Mouse (Mus musculus) ovary, adult 18-20 months (tissue): Measurements from ENCODE around the gene Prkag2.

Experiments used
- DNase-seq: peaks from one replicate; pipeline ENCODE4 v3.0.0; 2022; ENCODE audit warnings: low spot score, mixed read lengths

Prkag2 gene

DNA sequence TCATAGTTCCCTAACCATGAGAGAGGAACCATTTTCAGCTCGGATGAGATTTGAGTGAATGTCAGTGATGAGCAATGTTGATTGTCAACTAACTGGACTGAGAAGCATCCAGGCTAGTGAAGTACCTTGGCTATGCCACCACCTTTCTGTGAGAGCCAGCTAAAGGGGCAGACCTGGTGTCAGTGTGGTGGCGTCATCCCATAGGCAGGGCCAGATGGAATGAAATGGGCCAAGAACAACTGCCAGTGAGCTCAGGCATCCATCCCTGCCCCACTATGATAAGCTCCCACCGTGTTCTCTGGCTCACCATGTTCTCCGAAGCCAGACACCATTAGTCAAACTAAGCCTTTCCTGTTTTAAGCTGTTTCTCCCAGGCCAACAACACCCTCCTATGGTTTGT, 183.9 kb downstream of the Prkag2 start:
- no peak for DNase-seq

- no peak for DNase-seq
Measured at GRCm38 (mm10) chr5:24915119-24915518, 185.3 kb downstream of the Prkag2 start.

DNA sequence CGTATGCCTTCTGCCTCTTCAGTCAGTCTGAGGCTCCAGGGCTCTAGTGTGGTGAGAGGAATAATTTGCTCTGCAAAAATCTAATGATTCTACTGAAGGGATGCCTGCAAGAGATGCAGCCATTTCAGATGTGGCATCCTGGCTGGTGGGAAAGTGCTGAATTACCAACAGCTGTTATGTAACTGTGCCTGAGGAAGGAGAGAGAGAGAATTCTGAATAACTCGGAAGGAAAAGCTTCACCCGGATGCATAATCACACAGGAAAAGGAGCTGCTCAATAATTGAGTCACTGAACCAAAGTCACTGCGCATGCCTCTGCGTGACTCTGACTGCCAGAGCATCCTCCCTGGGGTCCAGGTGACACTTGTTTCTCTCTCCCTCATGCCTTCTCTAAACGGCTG, 186.8 kb downstream of the Prkag2 start:
- DNase-seq = no peak

GRCm38 (mm10) chr5:24908820-24909716, 191.4 kb downstream of the Prkag2 start:
- DNase-seq = peak; percentile 76

DNA sequence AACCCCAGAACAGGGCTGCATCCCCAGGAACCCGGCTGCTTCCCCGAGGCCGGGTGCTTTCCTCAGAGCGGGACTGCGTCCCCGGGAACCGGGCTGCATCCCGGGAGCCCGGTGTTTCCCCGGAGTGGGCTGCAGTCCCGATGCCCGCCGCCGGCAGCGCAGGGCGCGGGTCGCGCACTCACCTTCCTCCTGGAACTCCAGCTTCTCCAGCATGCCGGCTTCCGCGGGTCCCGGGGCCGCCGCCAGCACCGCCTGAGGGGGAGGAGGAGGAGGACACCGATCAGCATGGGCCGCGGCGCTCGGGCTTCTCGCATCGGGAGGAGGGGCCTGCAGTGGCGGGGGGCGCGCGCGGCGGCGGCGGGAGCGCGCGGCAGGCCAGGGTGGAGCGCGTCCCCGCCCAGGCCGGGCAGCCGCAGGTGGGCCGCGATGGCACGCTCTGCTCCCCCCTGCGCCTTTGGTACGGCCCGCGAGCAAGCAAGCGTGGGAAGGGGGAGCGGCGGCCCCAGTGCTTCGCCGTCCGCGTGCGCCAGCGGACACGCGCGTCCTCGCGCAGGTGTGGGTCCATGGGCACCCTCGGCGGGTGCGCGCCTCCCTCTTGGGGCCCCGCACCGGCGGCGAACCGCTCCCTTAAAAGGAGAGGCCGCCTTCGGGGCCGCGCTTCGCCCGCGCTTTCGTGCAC, 192.2 kb downstream of the Prkag2 start:
- peak; percentile 83 for DNase-seq

DNA sequence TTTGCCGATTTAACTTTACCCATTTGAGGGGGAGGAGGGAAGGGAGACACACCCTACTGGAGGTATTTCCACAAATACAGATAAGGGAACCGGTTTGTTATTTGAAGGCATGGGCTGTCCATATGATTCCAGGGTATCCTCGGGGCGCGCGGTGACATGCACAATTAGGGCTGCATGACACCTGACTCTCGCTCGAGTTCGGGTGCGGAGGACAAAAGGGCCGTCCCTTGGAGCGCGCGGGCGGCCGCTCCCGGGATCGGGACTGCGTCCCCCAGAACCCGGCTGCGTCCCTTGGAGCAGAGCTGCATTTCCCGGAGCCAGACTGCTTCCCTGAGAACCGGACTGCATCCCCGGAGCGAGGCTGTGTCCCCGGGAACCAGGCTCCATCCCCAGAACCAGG, 192.7 kb downstream of the Prkag2 start:
- DNase-seq = no peak

DNA sequence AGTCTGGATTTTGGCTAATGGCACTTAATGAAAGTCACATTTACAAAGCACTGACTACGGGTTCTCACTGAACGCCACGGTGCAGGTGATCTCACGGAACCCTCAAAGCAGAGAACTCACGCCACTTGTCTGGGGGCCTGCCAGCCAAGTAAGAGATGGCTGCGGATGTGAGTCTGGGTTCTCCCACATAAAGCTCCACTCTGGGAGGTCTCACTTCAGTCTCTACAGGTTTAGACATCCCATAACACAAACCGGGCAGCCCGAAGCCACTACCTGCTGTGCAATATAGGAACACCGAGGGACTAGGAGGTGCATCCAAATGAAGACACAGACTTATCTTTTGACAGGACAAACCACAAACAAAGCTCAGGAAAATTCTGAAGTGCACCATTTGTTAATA, 193.6 kb downstream of the Prkag2 start:
- DNase-seq = no peak

- peak; percentile 17 for DNase-seq
Measured at GRCm38 (mm10) chr5:24904941-24905340, 195.5 kb downstream of the Prkag2 start.

GRCm38 (mm10) chr5:24904423-24904822, 196.0 kb downstream of the Prkag2 start:
- DNase-seq = no peak

GRCm38 (mm10) chr5:24904001-24904400, 196.4 kb downstream of the Prkag2 start:
- no peak for DNase-seq

GRCm38 (mm10) chr5:24902835-24903234, 197.6 kb downstream of the Prkag2 start:
- no peak for DNase-seq

- no peak for DNase-seq
Measured at GRCm38 (mm10) chr5:24895606-24896005, 204.8 kb downstream of the Prkag2 start.

GRCm38 (mm10) chr5:24894814-24895213, 205.6 kb downstream of the Prkag2 start:
- DNase-seq = no peak

DNA sequence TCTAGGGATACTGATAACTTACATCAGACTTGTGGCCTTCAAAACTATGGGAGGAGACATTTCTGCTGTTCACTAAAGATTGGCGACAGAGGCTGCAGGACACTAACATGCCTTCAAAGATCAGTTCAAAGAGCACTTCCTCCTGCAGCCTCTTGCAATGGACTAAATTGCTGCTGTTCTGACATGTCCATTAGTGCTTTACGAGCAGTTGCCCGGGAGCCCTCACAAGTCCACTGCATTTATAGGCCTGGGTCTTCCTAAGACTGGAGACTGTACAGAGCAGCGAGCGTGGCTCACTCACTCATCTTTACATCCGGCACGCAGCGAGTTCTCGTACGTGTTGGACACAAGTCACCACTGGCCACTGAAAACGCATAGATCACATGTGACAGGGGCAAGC, 208.0 kb downstream of the Prkag2 start:
- DNase-seq = no peak

GRCm38 (mm10) chr5:24889860-24890259, 210.6 kb downstream of the Prkag2 start:
- no peak for DNase-seq

DNA sequence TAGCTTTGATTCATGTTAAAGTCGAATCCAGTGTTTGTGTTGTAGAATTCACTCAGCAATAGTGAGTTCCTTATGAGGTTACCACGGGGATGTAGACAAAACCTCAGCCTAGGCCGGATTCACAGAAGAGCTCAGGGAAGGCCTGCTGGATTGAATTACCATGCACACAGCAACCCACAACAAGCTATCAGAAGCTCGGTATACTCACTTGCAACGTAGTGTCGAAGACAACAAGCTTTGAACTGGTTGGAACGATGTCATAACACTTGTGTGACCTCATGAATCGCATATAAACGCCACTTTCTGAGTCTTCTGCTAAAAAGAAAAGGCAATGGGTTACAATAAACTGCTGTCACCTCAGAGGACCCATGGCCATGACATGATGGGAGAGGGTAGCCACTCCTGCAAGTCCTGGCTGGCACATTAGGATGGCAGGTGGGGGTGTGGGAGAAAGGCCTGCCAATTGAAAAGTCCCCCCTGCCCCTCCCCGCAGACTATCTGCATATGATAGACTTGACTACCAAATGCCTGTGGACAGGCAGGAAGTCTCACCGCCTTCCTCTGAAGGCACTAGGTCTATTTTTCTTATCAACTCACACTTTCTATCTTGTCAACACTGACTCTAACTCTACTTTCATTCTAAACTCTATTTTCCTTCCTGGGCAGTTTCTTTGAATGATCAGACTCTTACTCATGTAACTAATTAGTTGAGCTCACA, 211.4 kb downstream of the Prkag2 start:
- no peak for DNase-seq

DNA sequence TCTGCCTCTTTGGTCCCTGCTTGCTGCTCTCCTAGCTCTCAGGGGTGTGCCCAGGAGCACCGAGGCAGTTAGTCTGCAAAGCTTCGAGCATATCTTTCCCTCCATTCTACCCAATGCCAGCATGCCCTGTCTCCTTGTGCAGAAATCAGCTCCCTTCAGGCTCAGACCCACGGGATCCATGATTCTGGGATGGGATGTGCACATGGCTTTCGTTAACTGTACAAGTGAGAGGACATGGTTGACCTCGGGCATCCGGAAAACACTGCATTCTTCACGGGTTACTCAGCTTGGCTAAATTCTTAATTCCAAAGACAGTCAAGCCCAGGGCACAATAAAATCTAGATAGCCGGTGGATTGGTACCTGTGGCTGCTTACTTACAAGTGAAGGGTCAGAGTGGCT, 213.2 kb downstream of the Prkag2 start:
- DNase-seq = no peak

- no peak for DNase-seq
Measured at GRCm38 (mm10) chr5:24878713-24879112, 221.7 kb downstream of the Prkag2 start.

DNA sequence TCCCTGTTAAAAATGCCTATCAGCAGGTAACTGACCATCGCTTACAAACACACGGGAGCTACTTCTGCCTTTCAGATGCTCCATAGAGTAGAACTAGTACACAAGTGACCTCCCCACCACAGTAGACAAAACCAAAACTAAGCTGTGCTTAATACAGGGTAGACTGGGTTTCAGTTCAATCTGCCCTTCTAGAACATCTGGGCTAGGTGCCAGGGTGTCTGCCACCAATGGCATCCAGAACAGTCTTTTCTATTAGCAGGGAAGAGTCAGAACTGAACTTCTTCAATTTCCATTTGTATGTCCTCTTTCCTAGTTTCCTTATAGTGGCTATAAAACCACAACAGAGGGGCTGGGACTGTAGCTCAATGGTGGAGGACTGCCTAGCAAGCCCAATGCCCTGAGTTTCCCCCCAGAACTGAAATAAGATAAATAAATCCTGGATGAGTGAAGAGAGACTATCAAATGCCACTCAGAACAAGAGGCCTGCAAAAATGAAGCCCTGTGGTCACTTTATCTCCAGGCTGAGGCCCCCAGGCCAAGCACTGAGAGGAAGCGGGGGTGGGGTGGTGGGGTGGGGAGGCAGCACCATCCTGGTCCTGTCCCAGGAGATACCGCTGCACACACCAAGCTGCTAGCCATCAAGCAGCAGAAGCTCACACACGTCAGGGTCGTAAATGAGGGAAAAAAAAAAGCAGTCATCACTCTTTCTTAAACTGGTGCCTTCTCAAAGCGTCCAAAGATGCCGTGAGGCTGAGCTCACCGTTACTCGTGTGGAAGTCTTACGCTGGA, 222.4 kb downstream of the Prkag2 start:
- peak; percentile 15 for DNase-seq

DNA sequence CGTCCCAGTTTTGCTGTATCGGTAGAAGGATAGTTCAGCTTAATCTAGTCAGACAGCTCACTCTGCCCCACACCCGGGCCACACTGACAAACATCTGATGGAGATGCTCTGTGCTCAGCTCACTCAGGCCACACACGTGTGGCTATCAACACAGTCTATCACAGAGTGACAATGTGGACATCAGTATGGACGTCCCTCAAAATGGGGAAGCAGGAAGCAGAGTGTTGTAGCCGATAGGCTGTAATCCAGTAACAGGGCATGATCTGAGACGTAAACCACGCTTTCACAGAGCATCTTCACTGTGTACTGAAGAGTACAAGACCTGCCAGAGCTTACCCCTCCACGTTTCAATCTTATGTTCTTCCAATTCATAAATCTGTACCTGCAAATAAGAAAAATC, 223.8 kb downstream of the Prkag2 start:
- DNase-seq = no peak

DNA sequence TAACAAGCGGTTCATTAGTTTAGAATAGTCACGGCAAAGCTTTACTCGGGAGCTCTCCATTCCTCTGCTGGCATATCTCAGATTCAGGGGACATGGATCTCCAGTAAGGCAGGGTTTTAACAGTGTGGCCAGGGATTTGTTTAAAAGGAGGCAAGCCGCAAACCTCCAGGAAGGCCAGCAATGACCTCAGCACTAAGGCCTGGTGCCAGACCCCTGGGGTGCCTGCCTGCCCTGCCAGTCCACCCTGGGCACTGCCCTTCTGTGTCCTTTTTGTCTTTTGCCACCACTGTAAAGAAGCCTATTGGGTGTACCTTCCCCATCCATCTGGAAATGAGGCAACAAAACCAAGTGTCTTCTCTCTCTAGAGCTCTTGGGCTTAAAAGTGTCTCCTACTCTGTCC, 226.3 kb downstream of the Prkag2 start:
- no peak for DNase-seq

DNA sequence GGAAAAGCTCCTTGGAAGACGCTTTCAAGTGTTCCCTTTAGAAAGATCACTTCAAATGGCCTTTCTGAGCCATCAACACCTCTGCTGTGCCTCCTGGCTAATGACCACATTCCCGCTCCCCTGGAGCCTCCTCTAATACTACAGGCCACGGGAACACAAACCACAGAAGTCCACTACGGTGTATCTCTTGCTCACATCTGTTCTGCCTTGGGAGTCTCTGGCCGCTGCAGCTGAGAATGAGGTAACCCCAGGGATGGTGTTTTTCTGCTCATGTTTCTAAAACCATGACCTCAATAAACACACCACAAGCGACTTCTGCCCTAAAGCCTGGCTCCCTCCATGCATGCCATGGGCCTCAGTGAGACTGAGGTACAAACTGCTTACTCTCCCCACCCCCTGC, 227.2 kb downstream of the Prkag2 start:
- no peak for DNase-seq
